Mouse (Mus musculus) liver, embryonic 14.5 days (tissue): ENCODE results near the gene Pth2r. TPM values are rescaled to one million over a fixed set of nuclear protein-coding genes. Genes with fewer than 3 reads are reported as not detected.

Source experiments
- ATAC-seq: fragments of 200-750 bp; cut with Nextera tagmentation; 2 replicates; pipeline ENCODE4 v1.8.0; 2017; ENCODE audit warnings: moderate number of reproducible peaks, mild to moderate bottlenecking, moderate library complexity; ENCODE audit not compliant: insufficient read depth
- DNase-seq, 3 experiments: peaks; one replicate each; pipeline ENCODE4 v3.0.0-alpha.2; 2012 to 2013; ENCODE audit warnings: low read depth in 3 of 3, low spot score in 3 of 3
- H3K27ac ChIP-seq: fragments of 300-500 bp; sonication (generic); 2 replicates; pipeline ENCODE4 v1.5.1; 2014; ENCODE audit warnings: moderate library complexity, mild to moderate bottlenecking, control low read depth, inconsistent platforms
- H3K27me3 ChIP-seq: fragments of 300-500 bp; sonication (generic); 2 replicates; pipeline ENCODE4 v1.6.1; 2014; ENCODE audit warnings: mild to moderate bottlenecking, low read length, moderate library complexity; ENCODE audit not compliant: control insufficient read depth, insufficient read depth
- H3K36me3 ChIP-seq: fragments of 300-500 bp; sonication (generic); replicated peaks from 2 replicates; pipeline ENCODE4 v1.6.1; 2014; ENCODE audit warnings: low read depth; ENCODE audit not compliant: control insufficient read depth, insufficient read depth
- H3K4me1 ChIP-seq, 2 experiments: fragments of 200-500 bp in 1 of 2; fragments of 300-500 bp in 1 of 2; sonication (generic) in 1 of 2; replicated peaks; 2 replicates each; pipeline ENCODE4 v1.6.1; 2012 to 2014; ENCODE audit warnings: antibody characterized with exemption in 1 of 2, inconsistent platforms in 1 of 2, low read length in 1 of 2; ENCODE audit not compliant: control insufficient read depth in 2 of 2, insufficient read depth in 2 of 2
- H3K4me2 ChIP-seq: fragments of 300-500 bp; sonication (generic); 2 replicates; pipeline ENCODE4 v1.6.1; 2014; ENCODE audit warnings: low read depth, mild to moderate bottlenecking, control low read depth, moderate library complexity
- H3K4me3 ChIP-seq, 2 experiments: fragments of 200-500 bp in 1 of 2; fragments of 300-500 bp in 1 of 2; sonication (generic) in 1 of 2; 2 replicates each; pipeline ENCODE4 v1.5.1; 2012 to 2014; ENCODE audit warnings: low read depth in 2 of 2, low read length in 2 of 2, mild to moderate bottlenecking in 2 of 2, control low read depth in 1 of 2, inconsistent platforms in 1 of 2, moderate library complexity in 1 of 2; ENCODE audit not compliant: insufficient read depth in 1 of 2
- H3K9ac ChIP-seq: fragments of 300-500 bp; sonication (generic); replicated peaks from 2 replicates; pipeline ENCODE4 v1.6.1; 2014; ENCODE audit warnings: mild to moderate bottlenecking, control low read depth, moderate library complexity
- H3K9me3 ChIP-seq: fragments of 300-500 bp; sonication (generic); 2 replicates; pipeline ENCODE4 v1.6.1; 2016; ENCODE audit warnings: low read length, mixed read lengths; ENCODE audit not compliant: control insufficient read depth
- CTCF ChIP-seq: IDR thresholded peaks from 2 replicates; pipeline ENCODE4 v1.5.1; 2016; ENCODE audit warnings: antibody characterized with exemption, low read depth, control low read depth
- EP300 ChIP-seq: IDR thresholded peaks from 2 replicates; pipeline ENCODE4 v1.6.1; 2016; ENCODE audit warnings: antibody characterized with exemption, low read depth
- WGBS: fragments of 180-500 bp; shearing (Covaris S2); extraction: QIAGEN DNeasy Blood & Tissue Kit; methylation state at CpG from one replicate; pipeline ENCODE4 v1.1.7; 2014; ENCODE audit not compliant: insufficient replicate concordance; 5-methylcytosine and 5-hydroxymethylcytosine counted together
- polyA plus RNA-seq, 2 experiments: library from polyadenylated mRNA; depleted of rRNA in 1 of 2; stranded (reverse) in 1 of 2; unstranded in 1 of 2; fragments of >200 nt; fragmentation: Nextera tagmentation in 1 of 2; extraction: Ambion mirVana in 1 of 2; gene quantifications; 2 replicates each; pipeline versions ENCODE4 v1.2.1 to v1.2.3; 2012 to 2014

Gene Pth2r
- polyA plus RNA-seq, 2 experiments: not detected

DNA sequence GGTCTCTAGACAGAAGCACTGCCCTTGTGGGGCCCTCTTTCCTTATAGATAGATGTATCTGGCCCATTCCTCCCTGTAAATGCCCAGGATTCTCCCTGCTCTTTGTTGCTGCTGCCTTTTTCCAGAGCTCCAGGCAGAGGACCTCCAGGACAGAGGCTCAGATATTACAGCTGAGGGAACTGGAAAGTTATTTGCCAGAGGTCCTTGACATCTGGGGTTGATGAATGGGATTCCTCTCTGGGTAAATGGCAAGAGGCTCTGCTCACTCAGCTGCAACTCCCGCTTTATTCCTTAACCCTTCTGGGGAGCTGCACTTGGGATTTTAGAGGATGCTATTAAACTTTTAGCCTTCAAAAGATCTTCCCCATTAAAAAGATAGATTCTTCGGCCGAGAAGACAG lies 26.6 kb downstream of the Pth2r start:
- DNase-seq: no peak
- Histone ChIP-seq H3K9ac (no peak overlapping the region), H3K36me3 (no peaks in the 10 kb centered on the region), H3K27ac (no peak overlapping the region), H3K4me3 (no peak overlapping the region), H3K4me1 (no peaks in the 10 kb centered on the region), H3K4me2 (no peak overlapping the region), H3K27me3 (peaks cover 3% of the 10 kb centered on the region; the same call in 1 of the 2 replicates), H3K9me3 (no peaks in the 10 kb centered on the region)
- no peak for ATAC-seq
- TF ChIP-seq CTCF (no peak), EP300 (no peak)
- WGBS: 53% methylated on average over 3 of the region's 3 CpGs

GRCm38 (mm10) chr1:65311214-65311933 lies 29.5 kb downstream of the Pth2r start:
- no peak for DNase-seq
- Histone ChIP-seq H3K4me1 (no peaks in the 10 kb centered on the region), H3K9ac (no peak overlapping the region), H3K27ac (no peak overlapping the region), H3K36me3 (no peaks in the 10 kb centered on the region), H3K4me2 (no peak overlapping the region), H3K27me3 (peaks cover 3% of the 10 kb centered on the region; the same call in 1 of the 2 replicates), H3K9me3 (no peaks in the 10 kb centered on the region), H3K4me3 (no peak overlapping the region)
- 3% methylated on average over 29 of the region's 29 CpGs for WGBS
- ATAC-seq: no peak
- no peak for TF ChIP-seq CTCF
- TF ChIP-seq EP300: no peak

GRCm38 (mm10) chr1:65312118-65312517 lies 30.3 kb downstream of the Pth2r start:
- DNase-seq (peak in 2 of 3 experiments; percentile 4 to 6), ATAC-seq (no peak)
- TF ChIP-seq EP300 (no peak), CTCF (no peak)
- Histone ChIP-seq H3K27ac (no peak overlapping the region), H3K4me3 (no peak overlapping the region), H3K4me1 (no peaks in the 10 kb centered on the region), H3K36me3 (no peaks in the 10 kb centered on the region), H3K9ac (no peak overlapping the region), H3K9me3 (no peaks in the 10 kb centered on the region), H3K4me2 (no peak overlapping the region), H3K27me3 (peaks cover 3% of the 10 kb centered on the region; the same call in 1 of the 2 replicates)
- 8% methylated on average over 7 of the region's 7 CpGs for WGBS

DNA sequence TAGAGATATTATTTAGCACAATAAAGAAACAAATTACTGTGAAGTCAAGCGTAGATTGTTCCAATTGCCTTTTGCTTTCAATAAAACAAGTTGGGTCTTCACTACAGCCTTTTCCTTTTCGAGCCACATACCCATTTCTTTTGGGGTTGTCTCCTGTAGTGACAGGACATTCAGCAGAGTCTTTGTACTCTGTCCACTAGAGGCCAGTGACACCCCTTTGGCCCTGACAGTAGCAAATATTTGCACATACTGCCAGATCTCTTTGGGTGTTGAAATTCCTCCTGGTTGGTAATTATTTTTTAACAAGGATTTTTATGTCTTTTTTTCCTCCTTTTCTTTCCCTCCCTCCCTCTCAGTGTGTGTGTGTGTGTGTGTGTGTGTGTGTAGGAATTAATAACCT lies 31.0 kb downstream of the Pth2r start:
- no peaks in the 10 kb centered on the region for H3K36me3 ChIP-seq
- peaks cover 3% of the 10 kb centered on the region; the same call in 1 of the 2 replicates for H3K27me3 ChIP-seq
- no peak overlapping the region for H3K4me2 ChIP-seq
- DNase-seq (peak in 1 of 3 experiments; percentile 7), ATAC-seq (no peak)
- no peak overlapping the region for H3K9ac ChIP-seq
- TF ChIP-seq CTCF (0 out of 2 replicates have a peak, but pooled peaks have one; percentile 29), EP300 (no peak)
- H3K4me1 ChIP-seq: no peaks in the 10 kb centered on the region
- H3K4me3 ChIP-seq: no peak overlapping the region
- H3K9me3 ChIP-seq: no peaks in the 10 kb centered on the region
- no peak overlapping the region for H3K27ac ChIP-seq
- WGBS: 40% methylated on average over 2 of the region's 2 CpGs

GRCm38 (mm10) chr1:65314054-65315021 lies 32.5 kb downstream of the Pth2r start:
- no peak overlapping the region for H3K4me3 ChIP-seq
- H3K9ac ChIP-seq: no peak overlapping the region
- H3K4me2 ChIP-seq: no peak overlapping the region
- ATAC-seq (no peak), DNase-seq (no peak)
- H3K27me3 ChIP-seq: peaks cover 3% of the 10 kb centered on the region; the same call in 1 of the 2 replicates
- H3K27ac ChIP-seq: no peak overlapping the region
- H3K36me3 ChIP-seq: no peaks in the 10 kb centered on the region
- H3K4me1 ChIP-seq: no peaks in the 10 kb centered on the region
- TF ChIP-seq EP300 (no peak), CTCF (no peak)
- H3K9me3 ChIP-seq: no peaks in the 10 kb centered on the region
- WGBS: 47% methylated on average over 13 of the region's 13 CpGs
